Mouse (Mus musculus): ENCODE measurements around the gene Oxt. TPM values are rescaled to one million over a fixed set of nuclear protein-coding genes. Genes with fewer than 3 reads are reported as not detected.
"Not testable (repeated sequence)": the region's sequence is repeated elsewhere in the genome, so short reads cannot be mapped to it uniquely, and the experiment has no call there.

The Oxt gene
- polyA plus RNA-seq, 1 experiment from 2014 or later, result not detected

- Histone ChIP-seq H3K4me3 (ENCODE audit: low read depth, low read length) (no peak overlapping the region), H3K4me1 (ENCODE audit: control insufficient read depth, insufficient read depth, low read length) (peaks cover 7% of the 10 kb centered on the region), H3K27ac (ENCODE audit: low read depth, low read length) (no peak overlapping the region), H3K9me3 (replicated peaks; ENCODE audit: control insufficient read depth, low read length) (no peaks in the 10 kb centered on the region), H3K27me3 (ENCODE audit: control insufficient read depth, insufficient read depth, low read length) (peaks cover 7% of the 10 kb centered on the region), H3K9ac (ENCODE audit: low read depth, low read length) (no peak overlapping the region), H3K36me3 (ENCODE audit: control insufficient read depth, insufficient read depth, low read length) (no peaks in the 10 kb centered on the region), H3K4me2 (no peak overlapping the region)
- ATAC-seq (replicated peaks; ENCODE audit: insufficient number of reproducible peaks, low FRiP score, low TSS enrichment), result no peak
- whole genome bisulfite sequencing (ENCODE audit: insufficient replicate concordance), result 74% methylated on average over 4 of the region's 4 CpGs
Observed at GRCm38 (mm10) chr2:130568921-130569320, 7.1 kb upstream of the Oxt start.

GRCm38 (mm10) chr2:130569926-130570325 is 6.0 kb upstream of the Oxt start:
- Histone ChIP-seq H3K4me3 (ENCODE audit: low read depth, low read length) (no peak overlapping the region), H3K9ac (ENCODE audit: low read depth, low read length) (no peak overlapping the region), H3K4me1 (ENCODE audit: control insufficient read depth, insufficient read depth, low read length) (peaks cover under 1% of the 10 kb centered on the region; the same call in 1 of the 2 replicates), H3K9me3 (replicated peaks; ENCODE audit: control insufficient read depth, low read length) (no peaks in the 10 kb centered on the region), H3K36me3 (ENCODE audit: control insufficient read depth, insufficient read depth, low read length) (no peaks in the 10 kb centered on the region), H3K27ac (ENCODE audit: low read depth, low read length) (no peak overlapping the region), H3K27me3 (ENCODE audit: control insufficient read depth, insufficient read depth, low read length) (peaks cover 17% of the 10 kb centered on the region), H3K4me2 (no peak overlapping the region)
- ATAC-seq (replicated peaks; ENCODE audit: insufficient number of reproducible peaks, low FRiP score, low TSS enrichment), result no peak

GRCm38 (mm10) chr2:130574960-130575359 is 1.0 kb upstream of the Oxt start:
- 74% methylated on average over 5 of the region's 5 CpGs for WGBS (ENCODE audit: insufficient replicate concordance)
- Histone ChIP-seq H3K4me2 (no peak overlapping the region), H3K4me1 (ENCODE audit: control insufficient read depth, insufficient read depth, low read length) (no peaks in the 10 kb centered on the region; the same call in 1 of the 2 replicates), H3K36me3 (ENCODE audit: control insufficient read depth, insufficient read depth, low read length) (no peaks in the 10 kb centered on the region), H3K9ac (ENCODE audit: low read depth, low read length) (no peak overlapping the region), H3K4me3 (ENCODE audit: low read depth, low read length) (no peak overlapping the region), H3K9me3 (replicated peaks; ENCODE audit: control insufficient read depth, low read length) (no peaks in the 10 kb centered on the region), H3K27ac (ENCODE audit: low read depth, low read length) (no peak overlapping the region), H3K27me3 (ENCODE audit: control insufficient read depth, insufficient read depth, low read length) (peaks cover 64% of the 10 kb centered on the region)
- ATAC-seq (replicated peaks; ENCODE audit: insufficient number of reproducible peaks, low FRiP score, low TSS enrichment), result no peak

- peak overlapping the region; percentile 37 for H3K4me3 ChIP-seq (ENCODE audit: low read depth, low read length)
- H3K4me2 ChIP-seq, result peak overlapping the region; percentile 70
- H3K27me3 ChIP-seq (ENCODE audit: control insufficient read depth, insufficient read depth, low read length), result peaks cover 78% of the 10 kb centered on the region
- not testable (repeated sequence) for H3K36me3 ChIP-seq (ENCODE audit: control insufficient read depth, insufficient read depth, low read length); ATAC-seq (replicated peaks; ENCODE audit: insufficient number of reproducible peaks, low FRiP score, low TSS enrichment); H3K27ac ChIP-seq (ENCODE audit: low read depth, low read length); H3K4me1 ChIP-seq (ENCODE audit: control insufficient read depth, insufficient read depth, low read length); H3K9me3 ChIP-seq (replicated peaks; ENCODE audit: control insufficient read depth, low read length)
- WGBS (ENCODE audit: insufficient replicate concordance), result 3% methylated on average over 27 of the region's 32 CpGs
- H3K9ac ChIP-seq (ENCODE audit: low read depth, low read length), result peak overlapping the region; percentile 49; the same call in 1 of the 2 replicates
Observed at GRCm38 (mm10) chr2:130576564-130576963, 591 bp downstream of the Oxt start.

DNA sequence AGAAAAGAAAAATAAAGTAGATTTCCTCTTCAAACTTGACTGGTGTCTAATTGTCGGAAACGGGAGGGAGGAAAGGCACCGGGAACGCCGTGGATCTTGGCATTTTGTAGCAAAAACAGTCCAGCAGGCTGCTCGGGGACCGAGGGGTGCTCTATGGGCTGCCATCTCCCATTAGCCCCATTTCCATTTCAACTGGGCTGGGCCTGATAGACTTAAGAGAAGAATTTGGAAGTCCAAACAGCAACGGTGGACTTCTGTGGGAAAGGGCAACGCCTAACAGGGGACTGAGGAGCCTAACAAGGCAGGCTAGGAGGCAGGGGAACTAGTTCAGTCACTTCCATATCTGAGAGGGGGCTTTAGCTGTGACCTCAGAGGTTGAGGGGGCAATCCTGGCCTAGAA is 1.0 kb downstream of the Oxt start:
- Histone ChIP-seq H3K4me3 (ENCODE audit: low read depth, low read length) (peak overlapping the region; percentile 37), H3K9me3 (replicated peaks; ENCODE audit: control insufficient read depth, low read length) (no peaks in the 10 kb centered on the region), H3K9ac (ENCODE audit: low read depth, low read length) (no peak overlapping the region), H3K27ac (ENCODE audit: low read depth, low read length) (no peak overlapping the region), H3K4me1 (ENCODE audit: control insufficient read depth, insufficient read depth, low read length) (peaks cover 4% of the 10 kb centered on the region; the same call in 1 of the 2 replicates), H3K4me2 (peak overlapping the region; percentile 70), H3K36me3 (ENCODE audit: control insufficient read depth, insufficient read depth, low read length) (no peaks in the 10 kb centered on the region), H3K27me3 (ENCODE audit: control insufficient read depth, insufficient read depth, low read length) (peaks cover 83% of the 10 kb centered on the region)
- ATAC-seq (replicated peaks; ENCODE audit: insufficient number of reproducible peaks, low FRiP score, low TSS enrichment), result no peak
- 2% methylated on average over 9 of the region's 9 CpGs for WGBS (ENCODE audit: insufficient replicate concordance)

GRCm38 (mm10) chr2:130577632-130578031 is 1.7 kb downstream of the Oxt start:
- Histone ChIP-seq H3K36me3 (ENCODE audit: control insufficient read depth, insufficient read depth, low read length) (no peaks in the 10 kb centered on the region), H3K9me3 (replicated peaks; ENCODE audit: control insufficient read depth, low read length) (no peaks in the 10 kb centered on the region), H3K27ac (ENCODE audit: low read depth, low read length) (no peak overlapping the region), H3K9ac (ENCODE audit: low read depth, low read length) (no peak overlapping the region), H3K4me2 (peak overlapping the region; percentile 20), H3K4me3 (ENCODE audit: low read depth, low read length) (peak overlapping the region; percentile 9; the same call in 1 of the 2 replicates), H3K27me3 (ENCODE audit: control insufficient read depth, insufficient read depth, low read length) (peaks cover 89% of the 10 kb centered on the region), H3K4me1 (ENCODE audit: control insufficient read depth, insufficient read depth, low read length) (peaks cover 9% of the 10 kb centered on the region)
- no peak for ATAC-seq (replicated peaks; ENCODE audit: insufficient number of reproducible peaks, low FRiP score, low TSS enrichment)
- WGBS (ENCODE audit: insufficient replicate concordance), result 10% methylated on average over 12 of the region's 12 CpGs

DNA sequence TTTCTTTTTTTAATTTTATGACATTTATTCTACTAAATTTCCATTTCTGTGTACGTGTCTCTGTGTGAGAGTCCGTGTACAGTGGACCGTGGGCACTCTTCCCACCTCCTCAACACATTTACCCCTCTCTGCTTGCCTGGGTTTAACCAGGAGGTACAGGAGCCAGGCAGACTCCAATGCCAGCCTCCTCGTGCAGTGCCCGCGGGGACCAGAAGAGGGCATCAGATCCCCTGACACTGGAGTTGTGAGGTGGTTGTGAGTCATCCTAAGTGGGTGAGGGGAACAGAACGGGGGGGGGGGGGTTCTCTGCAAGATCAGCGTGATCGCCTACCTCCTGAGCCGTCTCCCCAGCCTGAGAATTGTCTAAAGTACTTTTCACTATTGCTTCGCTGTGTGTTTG is 2.2 kb downstream of the Oxt start:
- no peak overlapping the region for H3K4me2 ChIP-seq
- ATAC-seq (replicated peaks; ENCODE audit: insufficient number of reproducible peaks, low FRiP score, low TSS enrichment), result no peak
- H3K36me3 ChIP-seq (ENCODE audit: control insufficient read depth, insufficient read depth, low read length), result no peaks in the 10 kb centered on the region
- WGBS (ENCODE audit: insufficient replicate concordance), result 11% methylated on average over 11 of the region's 11 CpGs
- no peak overlapping the region for H3K9ac ChIP-seq (ENCODE audit: low read depth, low read length)
- H3K9me3 ChIP-seq (replicated peaks; ENCODE audit: control insufficient read depth, low read length), result no peaks in the 10 kb centered on the region
- H3K4me3 ChIP-seq (ENCODE audit: low read depth, low read length), result no peak overlapping the region
- H3K4me1 ChIP-seq (ENCODE audit: control insufficient read depth, insufficient read depth, low read length), result peaks cover 9% of the 10 kb centered on the region
- H3K27me3 ChIP-seq (ENCODE audit: control insufficient read depth, insufficient read depth, low read length), result peaks cover 91% of the 10 kb centered on the region
- H3K27ac ChIP-seq (ENCODE audit: low read depth, low read length), result no peak overlapping the region

- Histone ChIP-seq H3K9me3 (replicated peaks; ENCODE audit: control insufficient read depth, low read length) (no peaks in the 10 kb centered on the region), H3K4me1 (ENCODE audit: control insufficient read depth, insufficient read depth, low read length) (peaks cover 9% of the 10 kb centered on the region), H3K4me2 (no peak overlapping the region), H3K27ac (ENCODE audit: low read depth, low read length) (no peak overlapping the region), H3K27me3 (ENCODE audit: control insufficient read depth, insufficient read depth, low read length) (peaks cover 76% of the 10 kb centered on the region), H3K4me3 (ENCODE audit: low read depth, low read length) (no peak overlapping the region), H3K9ac (ENCODE audit: low read depth, low read length) (no peak overlapping the region), H3K36me3 (ENCODE audit: control insufficient read depth, insufficient read depth, low read length) (no peaks in the 10 kb centered on the region)
- ATAC-seq (replicated peaks; ENCODE audit: insufficient number of reproducible peaks, low FRiP score, low TSS enrichment), result no peak
- WGBS (ENCODE audit: insufficient replicate concordance), result 11% methylated on average over 8 of the region's 8 CpGs
Observed at GRCm38 (mm10) chr2:130579791-130580190, 3.8 kb downstream of the Oxt start.

GRCm38 (mm10) chr2:130581201-130581600 is 5.2 kb downstream of the Oxt start:
- peak overlapping the region; percentile 63 for H3K4me2 ChIP-seq
- 3% methylated on average over 15 of the region's 16 CpGs for WGBS (ENCODE audit: insufficient replicate concordance)
- no peaks in the 10 kb centered on the region for H3K9me3 ChIP-seq (replicated peaks; ENCODE audit: control insufficient read depth, low read length)
- no peak overlapping the region for H3K27ac ChIP-seq (ENCODE audit: low read depth, low read length)
- peaks cover 9% of the 10 kb centered on the region for H3K4me1 ChIP-seq (ENCODE audit: control insufficient read depth, insufficient read depth, low read length)
- peak overlapping the region; percentile 36 for H3K4me3 ChIP-seq (ENCODE audit: low read depth, low read length)
- no peaks in the 10 kb centered on the region for H3K36me3 ChIP-seq (ENCODE audit: control insufficient read depth, insufficient read depth, low read length)
- H3K9ac ChIP-seq (ENCODE audit: low read depth, low read length), result no peak overlapping the region
- no peak for ATAC-seq (replicated peaks; ENCODE audit: insufficient number of reproducible peaks, low FRiP score, low TSS enrichment)
- peaks cover 63% of the 10 kb centered on the region for H3K27me3 ChIP-seq (ENCODE audit: control insufficient read depth, insufficient read depth, low read length)

All from heart, embryonic 11.5 days (tissue).